Mouse (Mus musculus): ENCODE results near the gene Phldb3. TPM values are rescaled to one million over a fixed set of nuclear protein-coding genes. Genes with fewer than 3 reads are reported as not detected.

The Phldb3 gene
- polyA plus RNA-seq (2015; fragmentation: Nextera tagmentation; extraction: Ambion mirVana) = not detected in 2 replicates

GRCm38 (mm10) chr7:24610144-24610878, at the start of gene Phldb3:
TSS of gene Phldb3 (plus strand) at chr7:24610763.
- Histone ChIP-seq H3K4me3 (peak within 1 kb of the TSS; percentile 29), H3K4me2 (peak within 1 kb of the TSS; percentile 45), H3K9ac (peak within 1 kb of the TSS; percentile 27; the same call in 1 of the 2 replicates), H3K4me1 (replicated peaks) (peaks cover 21% of the 10 kb centered on the region), H3K27ac (replicated peaks) (no peak within 1 kb of the TSS), H3K36me3 (no peaks in the 10 kb centered on the region; the same call in none of the 2 replicates), H3K27me3 (peaks cover 63% of the 10 kb centered on the region), H3K9me3 (no peaks in the 10 kb centered on the region)
- ATAC-seq (ENCODE audit: low read depth) = peak; percentile 24; the same call in 1 of the 2 replicates
- 2% methylated on average over 27 of the region's 27 CpGs for WGBS

- peaks cover 41% of the 10 kb centered on the region for H3K36me3 ChIP-seq
- WGBS = 93% methylated on average over 4 of the region's 4 CpGs
- no peaks in the 10 kb centered on the region for H3K9me3 ChIP-seq
- no peaks in the 10 kb centered on the region for H3K27me3 ChIP-seq
- ATAC-seq (ENCODE audit: low read depth) = no peak
- no peak overlapping the region for H3K27ac ChIP-seq (replicated peaks)
- no peak overlapping the region for H3K4me3 ChIP-seq
- no peaks in the 10 kb centered on the region for H3K4me1 ChIP-seq (replicated peaks)
- no peak overlapping the region for H3K4me2 ChIP-seq
- H3K9ac ChIP-seq = no peak overlapping the region
These were observed 49.1 kb upstream of the Phldb3 start for GRCm38 (mm10) chr7:24561450-24561849.

- Histone ChIP-seq H3K4me1 (replicated peaks) (no peaks in the 10 kb centered on the region), H3K9me3 (no peaks in the 10 kb centered on the region), H3K4me3 (no peak overlapping the region), H3K36me3 (peaks cover 56% of the 10 kb centered on the region), H3K9ac (no peak overlapping the region), H3K27ac (replicated peaks) (no peak overlapping the region), H3K4me2 (no peak overlapping the region), H3K27me3 (no peaks in the 10 kb centered on the region)
- ATAC-seq (ENCODE audit: low read depth) = no peak
- 92% methylated on average over 8 of the region's 8 CpGs for WGBS
These were observed 47.2 kb upstream of the Phldb3 start for GRCm38 (mm10) chr7:24563191-24563836.

- H3K9ac ChIP-seq = no peak overlapping the region
- no peaks in the 10 kb centered on the region for H3K27me3 ChIP-seq
- no peak overlapping the region for H3K4me3 ChIP-seq
- 89% methylated on average over 4 of the region's 4 CpGs for WGBS
- peaks cover 61% of the 10 kb centered on the region for H3K36me3 ChIP-seq
- no peak for ATAC-seq (ENCODE audit: low read depth)
- no peaks in the 10 kb centered on the region for H3K4me1 ChIP-seq (replicated peaks)
- H3K9me3 ChIP-seq = no peaks in the 10 kb centered on the region
- H3K27ac ChIP-seq (replicated peaks) = no peak overlapping the region
- H3K4me2 ChIP-seq = no peak overlapping the region
These were observed 46.7 kb upstream of the Phldb3 start for GRCm38 (mm10) chr7:24563837-24564206.

GRCm38 (mm10) chr7:24564607-24565265, 45.8 kb upstream of the Phldb3 start:
- Histone ChIP-seq H3K4me3 (no peak overlapping the region), H3K27ac (replicated peaks) (no peak overlapping the region), H3K27me3 (no peaks in the 10 kb centered on the region), H3K9me3 (no peaks in the 10 kb centered on the region), H3K36me3 (peaks cover 66% of the 10 kb centered on the region), H3K4me1 (replicated peaks) (no peaks in the 10 kb centered on the region), H3K9ac (no peak overlapping the region), H3K4me2 (no peak overlapping the region)
- ATAC-seq (ENCODE audit: low read depth) = peak; percentile 37; the same call in 1 of the 2 replicates
- WGBS = 59% methylated on average over 6 of the region's 6 CpGs

GRCm38 (mm10) chr7:24565627-24566026, 44.9 kb upstream of the Phldb3 start:
- H3K4me1 ChIP-seq (replicated peaks) = no peaks in the 10 kb centered on the region
- peaks cover 66% of the 10 kb centered on the region for H3K36me3 ChIP-seq
- H3K27ac ChIP-seq (replicated peaks) = no peak overlapping the region
- ATAC-seq (ENCODE audit: low read depth) = no peak
- no peak overlapping the region for H3K4me3 ChIP-seq
- no peaks in the 10 kb centered on the region for H3K27me3 ChIP-seq
- H3K4me2 ChIP-seq = no peak overlapping the region
- no peaks in the 10 kb centered on the region for H3K9me3 ChIP-seq
- no peak overlapping the region for H3K9ac ChIP-seq
- WGBS = 97% methylated on average over 11 of the region's 11 CpGs

- no peak for ATAC-seq (ENCODE audit: low read depth)
- Histone ChIP-seq H3K9ac (no peak overlapping the region), H3K27ac (replicated peaks) (no peak overlapping the region), H3K4me2 (no peak overlapping the region), H3K4me3 (no peak overlapping the region), H3K4me1 (replicated peaks) (no peaks in the 10 kb centered on the region), H3K9me3 (no peaks in the 10 kb centered on the region), H3K36me3 (peaks cover 66% of the 10 kb centered on the region), H3K27me3 (no peaks in the 10 kb centered on the region)
- WGBS = 93% methylated on average over 9 of the region's 9 CpGs
These were observed 44.4 kb upstream of the Phldb3 start for GRCm38 (mm10) chr7:24566206-24566605.

- H3K4me2 ChIP-seq = no peak overlapping the region
- H3K27me3 ChIP-seq = no peaks in the 10 kb centered on the region
- no peak for ATAC-seq (ENCODE audit: low read depth)
- H3K9ac ChIP-seq = no peak overlapping the region
- H3K27ac ChIP-seq (replicated peaks) = no peak overlapping the region
- no peaks in the 10 kb centered on the region for H3K9me3 ChIP-seq
- H3K4me1 ChIP-seq (replicated peaks) = no peaks in the 10 kb centered on the region
- WGBS = 93% methylated on average over 4 of the region's 4 CpGs
- no peak overlapping the region for H3K4me3 ChIP-seq
- H3K36me3 ChIP-seq = peaks cover 69% of the 10 kb centered on the region
These were observed 42.1 kb upstream of the Phldb3 start for GRCm38 (mm10) chr7:24568512-24568911.

GRCm38 (mm10) chr7:24571071-24571470, 39.5 kb upstream of the Phldb3 start:
- no peak overlapping the region for H3K27ac ChIP-seq (replicated peaks)
- H3K9me3 ChIP-seq = no peaks in the 10 kb centered on the region
- no peak overlapping the region for H3K4me2 ChIP-seq
- no peaks in the 10 kb centered on the region for H3K27me3 ChIP-seq
- 90% methylated on average over 4 of the region's 4 CpGs for WGBS
- no peaks in the 10 kb centered on the region for H3K4me1 ChIP-seq (replicated peaks)
- peaks cover 60% of the 10 kb centered on the region for H3K36me3 ChIP-seq
- no peak overlapping the region for H3K4me3 ChIP-seq
- H3K9ac ChIP-seq = no peak overlapping the region
- ATAC-seq (ENCODE audit: low read depth) = no peak

GRCm38 (mm10) chr7:24572455-24572854, 38.1 kb upstream of the Phldb3 start:
- Histone ChIP-seq H3K9ac (no peak overlapping the region), H3K9me3 (no peaks in the 10 kb centered on the region), H3K27ac (replicated peaks) (no peak overlapping the region), H3K4me2 (no peak overlapping the region), H3K4me1 (replicated peaks) (no peaks in the 10 kb centered on the region), H3K4me3 (no peak overlapping the region), H3K27me3 (no peaks in the 10 kb centered on the region), H3K36me3 (peaks cover 47% of the 10 kb centered on the region)
- no peak for ATAC-seq (ENCODE audit: low read depth)
- WGBS = 60% methylated on average over 5 of the region's 5 CpGs

GRCm38 (mm10) chr7:24574224-24574796, 36.3 kb upstream of the Phldb3 start:
- H3K9ac ChIP-seq = no peak overlapping the region
- no peak overlapping the region for H3K27ac ChIP-seq (replicated peaks)
- H3K4me1 ChIP-seq (replicated peaks) = no peaks in the 10 kb centered on the region
- no peak overlapping the region for H3K4me2 ChIP-seq
- H3K9me3 ChIP-seq = no peaks in the 10 kb centered on the region
- H3K36me3 ChIP-seq = peaks cover 28% of the 10 kb centered on the region
- no peak overlapping the region for H3K4me3 ChIP-seq
- WGBS = 65% methylated on average over 12 of the region's 12 CpGs
- ATAC-seq (ENCODE audit: low read depth) = no peak; the same call in 1 of the 2 replicates
- H3K27me3 ChIP-seq = no peaks in the 10 kb centered on the region

- Histone ChIP-seq H3K9ac (no peak overlapping the region), H3K27ac (replicated peaks) (no peak overlapping the region), H3K4me1 (replicated peaks) (no peaks in the 10 kb centered on the region), H3K4me3 (no peak overlapping the region), H3K36me3 (0 out of 2 replicates have a peak, but pooled peaks cover 2% of the 10 kb centered on the region), H3K9me3 (no peaks in the 10 kb centered on the region), H3K4me2 (no peak overlapping the region), H3K27me3 (no peaks in the 10 kb centered on the region)
- no peak for ATAC-seq (ENCODE audit: low read depth)
- WGBS = 92% methylated on average over 10 of the region's 10 CpGs
These were observed 32.8 kb upstream of the Phldb3 start for GRCm38 (mm10) chr7:24577811-24578210.
